Mouse (Mus musculus): ENCODE measurements around the gene Tcl1b5.
"Not testable (repeated sequence)": the region's sequence is repeated elsewhere in the genome, so short reads cannot be mapped to it uniquely, and the experiment has no call there.

Gene Tcl1b5

DNA sequence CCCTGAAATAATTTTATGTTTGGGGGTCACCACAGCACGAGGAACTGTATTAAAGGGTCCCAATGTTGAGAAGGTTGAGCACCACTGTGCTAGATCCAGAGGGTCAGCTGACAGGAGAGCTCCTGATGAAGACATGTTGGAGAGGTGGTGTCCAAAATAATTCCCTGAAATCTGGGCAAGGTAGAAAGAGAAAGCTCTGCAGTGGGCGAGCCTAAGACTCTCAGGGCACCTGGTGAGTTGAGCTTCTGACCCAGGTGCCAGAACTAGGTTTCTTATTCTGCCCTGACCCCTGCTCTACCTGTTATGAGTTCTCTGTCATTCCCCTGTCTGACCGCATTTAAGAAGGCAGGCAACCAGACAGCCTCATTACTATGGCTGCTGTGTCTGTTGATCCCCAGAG, at the start of gene Tcl1b5:
Gene Tcl1b5 (plus strand): TSS at position 301 of the 400 bp plus-strand sequence.
- DNase-seq, result not testable (repeated sequence)

- DNase-seq, result no peak
Measured at GRCm38 (mm10) chr12:105126516-105126915, 49.6 kb upstream of the Tcl1b5 start.

DNA sequence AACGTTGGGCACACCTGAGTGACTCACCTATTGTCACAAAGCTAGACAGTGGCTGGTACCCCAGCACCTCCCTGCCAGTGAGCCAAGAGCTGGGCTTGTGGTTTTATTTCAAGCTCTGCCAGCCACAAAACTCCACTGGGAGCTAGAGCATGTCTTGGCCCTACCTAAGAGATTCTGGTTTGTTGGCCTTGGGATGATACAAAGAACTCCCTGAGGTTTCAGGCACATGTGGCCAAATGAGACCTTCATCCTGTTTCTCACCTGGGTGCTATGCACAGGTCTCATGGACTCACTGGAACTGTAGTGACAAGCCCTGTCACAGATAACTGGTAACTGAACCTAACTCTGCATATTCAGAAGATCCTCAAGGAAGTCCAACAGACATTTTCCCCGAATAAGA, 48.5 kb upstream of the Tcl1b5 start:
- no peak for DNase-seq

DNA sequence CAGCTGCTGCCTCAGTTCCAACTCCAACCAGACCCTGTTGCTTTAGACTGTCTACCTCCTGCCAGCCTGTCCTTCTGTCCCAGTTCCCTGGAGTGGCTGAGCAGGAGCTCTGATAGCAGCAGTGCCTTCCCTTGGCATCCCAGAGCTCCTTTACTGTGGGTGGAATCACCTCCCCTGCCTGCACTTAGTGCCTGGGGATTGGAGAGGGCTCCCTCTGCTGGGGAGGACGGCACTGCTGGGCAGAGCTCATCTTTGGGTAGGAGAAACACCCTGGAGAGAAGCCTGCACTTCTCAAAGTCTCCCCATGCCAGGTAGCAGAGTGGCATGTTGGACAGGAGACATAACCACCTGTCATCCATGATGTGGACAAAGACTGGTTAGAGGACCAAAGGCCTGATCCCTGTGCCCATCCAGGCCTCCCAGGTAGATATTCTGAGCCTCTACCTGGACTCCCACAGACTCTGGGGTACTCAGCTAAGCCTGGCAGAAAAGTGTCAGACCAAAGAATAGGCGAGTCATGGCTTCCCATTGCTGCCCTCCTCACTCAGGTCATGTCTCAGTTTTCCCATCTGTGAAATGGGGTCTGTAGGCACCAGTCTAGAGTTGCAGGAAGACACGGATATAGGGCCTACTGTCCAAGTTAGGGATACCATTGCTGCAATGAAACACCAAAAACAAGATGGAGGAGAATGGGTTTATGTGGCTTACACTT, 46.5 kb upstream of the Tcl1b5 start:
- DNase-seq, result not testable (repeated sequence)

DNA sequence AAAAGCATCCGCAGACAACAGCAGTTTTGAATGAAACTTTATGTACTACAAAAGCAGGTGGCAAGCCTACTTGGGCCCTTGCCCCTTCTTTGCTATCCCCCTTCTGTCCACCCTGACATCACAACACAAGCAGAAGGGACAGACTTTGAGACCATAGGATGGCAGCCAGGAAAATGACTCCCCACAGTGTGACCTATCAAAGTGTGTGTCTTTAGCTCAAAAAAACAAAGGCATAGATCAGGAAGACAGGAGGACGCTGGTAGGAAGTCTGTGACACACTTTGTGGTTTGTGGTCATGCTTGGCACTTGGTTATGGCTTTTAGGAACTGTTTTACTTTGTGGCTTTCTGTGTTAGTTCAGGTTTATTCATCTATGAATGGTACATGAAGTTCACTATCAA, 42.0 kb upstream of the Tcl1b5 start:
- not testable (repeated sequence) for DNase-seq

DNA sequence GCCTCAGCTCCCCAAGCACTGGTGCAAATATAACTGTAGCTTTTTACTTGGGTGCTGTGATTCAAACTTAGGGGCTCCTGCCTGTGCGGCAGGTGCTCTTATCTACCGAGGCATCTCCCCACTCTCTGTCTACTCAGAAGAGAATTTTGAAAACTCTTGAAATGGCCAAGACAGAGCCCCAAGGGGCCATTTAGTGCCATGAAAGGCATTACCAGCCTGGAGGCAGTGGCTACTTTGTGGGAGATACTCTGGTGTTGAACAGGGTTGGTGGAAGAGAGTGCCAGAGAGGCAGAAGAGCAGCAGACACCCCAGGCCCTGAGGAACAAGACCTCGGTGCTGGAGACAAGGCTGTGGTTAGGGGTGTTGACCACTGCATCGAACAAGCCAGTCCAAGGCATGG, 41.3 kb upstream of the Tcl1b5 start:
- DNase-seq, result not testable (repeated sequence)

- not testable (repeated sequence) for DNase-seq
Measured at GRCm38 (mm10) chr12:105137729-105138128, 38.4 kb upstream of the Tcl1b5 start.

- DNase-seq, result no peak
Measured at GRCm38 (mm10) chr12:105143096-105143495, 33.0 kb upstream of the Tcl1b5 start.

DNA sequence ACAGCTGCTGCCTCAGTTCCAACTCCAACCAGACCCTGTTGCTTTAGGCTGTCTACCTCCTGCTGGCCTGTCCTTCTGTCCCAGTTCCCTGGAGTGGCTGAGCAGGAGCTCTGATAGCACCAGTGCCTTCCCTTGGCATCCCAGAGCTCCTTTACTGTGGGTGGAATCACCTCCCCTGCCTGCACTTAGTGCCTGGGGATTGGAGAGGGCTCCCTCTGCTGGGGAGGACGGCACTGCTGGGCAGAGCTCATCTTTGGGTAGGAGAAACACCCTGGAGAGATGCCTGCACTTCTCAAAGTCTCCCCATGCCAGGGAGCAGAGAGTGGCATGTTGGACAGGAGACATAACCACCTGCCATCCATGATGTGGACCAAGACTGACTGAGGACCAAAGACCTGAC, 31.2 kb upstream of the Tcl1b5 start:
- not testable (repeated sequence) for DNase-seq

GRCm38 (mm10) chr12:105145714-105146113, 30.4 kb upstream of the Tcl1b5 start, which contains the start of gene Tcl1b2:
Gene Tcl1b2, plus strand, starts transcription at chr12:105146014.
- no peak for DNase-seq

- DNase-seq, result not testable (repeated sequence)
Measured at GRCm38 (mm10) chr12:105155286-105155685, 20.9 kb upstream of the Tcl1b5 start.

DNA sequence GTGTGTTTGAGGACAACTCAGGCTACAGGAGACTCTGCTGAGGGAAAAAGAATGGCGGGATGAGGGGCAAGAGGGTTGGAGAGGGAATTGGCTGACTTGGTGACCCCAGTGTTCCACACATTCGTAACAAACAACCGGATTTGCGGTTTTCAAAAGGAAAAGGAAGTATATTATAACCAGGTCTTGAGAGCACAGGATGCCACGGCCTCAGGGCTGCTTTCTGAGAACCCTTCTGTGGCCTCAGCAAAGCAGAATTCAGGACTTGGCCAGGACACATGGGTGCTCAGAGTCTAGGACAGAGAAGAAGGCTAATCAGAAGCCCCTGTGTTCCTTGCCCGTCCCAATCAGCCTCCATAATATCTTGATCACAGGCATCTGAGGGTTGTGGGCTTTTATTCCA, 17.3 kb upstream of the Tcl1b5 start:
- no peak for DNase-seq

DNA sequence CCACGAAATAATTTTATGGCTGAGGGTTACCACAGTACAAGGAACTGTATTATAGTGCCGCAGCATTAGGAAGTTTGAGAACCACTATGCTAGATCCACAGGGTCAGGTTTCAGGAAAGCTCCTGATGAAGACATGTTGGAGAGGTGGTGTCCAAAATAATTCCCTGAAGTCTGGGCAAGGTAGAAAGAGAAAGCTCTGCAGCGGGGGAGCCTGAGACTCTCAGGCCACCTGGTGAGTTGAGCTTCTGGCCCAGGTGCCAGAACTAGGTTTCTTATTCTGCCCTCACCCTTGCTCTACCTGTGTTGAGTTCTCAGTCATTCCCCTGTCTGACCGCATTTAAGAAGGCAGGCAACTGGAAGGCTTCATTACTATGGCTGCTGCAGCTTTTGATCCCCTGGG, 16.8 kb upstream of the Tcl1b5 start, which contains the start of gene Tcl1b1:
Gene Tcl1b1 (plus strand): TSS at position 301 of the 400 bp plus-strand sequence.
- no peak for DNase-seq

- DNase-seq, result no peak
Measured at GRCm38 (mm10) chr12:105166734-105167133, 9.4 kb upstream of the Tcl1b5 start.

DNA sequence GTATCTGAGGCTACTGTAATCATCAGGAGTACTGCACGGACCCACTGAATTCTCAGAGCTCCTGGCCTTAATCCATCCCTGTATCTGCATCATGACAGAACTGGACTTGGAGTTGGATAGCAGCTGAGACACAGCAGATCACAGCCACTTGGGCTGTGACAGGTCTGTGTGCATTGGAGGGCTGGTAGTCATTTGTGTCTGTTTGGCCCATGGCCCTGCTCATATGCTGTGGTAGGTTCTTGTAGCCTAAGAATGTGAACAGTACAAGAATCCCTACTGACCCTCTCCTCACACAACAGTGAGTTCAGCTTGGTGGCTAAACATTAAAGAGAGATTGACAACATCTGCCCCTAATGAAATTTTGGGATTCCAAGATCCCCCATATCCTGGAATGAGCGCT, 2.8 kb upstream of the Tcl1b5 start:
- DNase-seq, result no peak

- peak; percentile 9 to 57 for DNase-seq
Measured at GRCm38 (mm10) chr12:105174318-105174717, 1.8 kb upstream of the Tcl1b5 start.

DNA sequence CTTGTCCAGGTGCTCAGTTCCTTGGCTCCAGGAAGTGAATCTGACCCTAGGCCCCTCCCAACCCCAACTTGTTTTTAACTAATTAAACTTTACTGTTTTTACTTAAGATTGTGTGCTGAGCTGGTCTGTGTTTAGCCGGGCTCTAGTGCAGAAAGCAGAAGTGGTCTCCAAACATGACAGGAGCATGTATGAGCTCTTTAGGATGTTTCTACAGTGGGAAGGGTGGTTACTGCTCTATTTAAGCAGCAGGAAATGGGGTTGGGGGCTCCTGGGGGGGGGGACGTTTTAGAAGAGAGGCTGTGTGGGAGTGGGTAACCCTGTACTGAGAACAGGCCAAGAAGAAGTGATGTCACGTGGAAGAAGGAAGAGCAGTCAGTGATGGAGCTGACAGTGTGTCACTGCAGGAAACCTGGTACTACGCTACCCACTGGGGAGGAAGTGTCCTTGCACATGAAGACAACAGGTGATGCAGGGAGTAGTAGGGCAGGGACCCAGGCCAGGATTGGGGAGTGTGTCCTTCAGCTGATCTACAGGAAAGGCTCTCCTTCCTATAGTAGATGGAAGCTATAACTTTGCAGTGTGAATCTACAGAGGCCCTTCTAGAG, 5.0 kb downstream of the Tcl1b5 start:
- DNase-seq, result not testable (repeated sequence)

GRCm38 (mm10) chr12:105188980-105189379, 12.8 kb downstream of the Tcl1b5 start:
- DNase-seq, result not testable (repeated sequence)

- not testable (repeated sequence) for DNase-seq
Measured at GRCm38 (mm10) chr12:105190743-105191142, 14.6 kb downstream of the Tcl1b5 start, which contains the start of gene Tcl1b3. Gene Tcl1b3, plus strand, starts transcription at chr12:105191043.

DNA sequence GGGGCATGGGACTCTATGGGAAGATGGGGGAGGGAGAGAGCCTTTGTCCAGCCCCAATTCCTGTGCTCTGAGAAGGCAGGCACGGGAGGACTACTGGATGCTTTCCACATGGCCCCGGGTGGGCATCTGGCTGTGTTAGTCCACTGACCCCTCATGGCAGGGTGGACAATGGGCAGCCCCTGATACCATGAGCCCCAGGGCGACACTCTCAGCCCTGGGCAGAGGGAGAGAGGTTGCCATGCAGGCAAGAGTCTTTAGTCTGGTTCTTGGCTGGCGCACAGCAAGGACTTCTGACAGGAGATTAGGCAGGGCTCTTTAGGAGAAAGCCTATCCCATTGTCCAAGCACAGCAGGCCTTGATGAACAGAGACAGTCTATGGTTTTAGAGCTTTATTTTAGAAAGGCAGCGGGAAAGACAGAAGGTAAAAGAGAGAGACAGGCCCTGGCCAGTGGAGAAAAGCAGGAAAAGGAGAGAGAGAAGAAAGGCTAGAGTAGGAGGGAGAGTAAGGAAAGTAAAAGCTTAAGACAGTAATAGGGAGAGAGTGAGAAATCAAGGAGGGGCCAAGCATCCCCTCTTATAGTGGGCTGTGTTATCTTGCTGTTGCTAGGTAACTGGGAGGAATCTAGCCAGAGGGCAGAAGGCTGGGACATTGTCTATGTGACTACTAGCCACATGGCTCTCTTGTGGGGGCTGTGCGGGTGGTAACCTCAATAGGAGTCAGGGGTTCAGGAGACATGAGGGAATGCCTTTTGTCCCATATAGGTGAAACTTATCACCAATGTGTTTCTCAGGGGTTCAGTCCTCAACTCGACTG, 23.7 kb downstream of the Tcl1b5 start:
- not testable (repeated sequence) for DNase-seq

DNA sequence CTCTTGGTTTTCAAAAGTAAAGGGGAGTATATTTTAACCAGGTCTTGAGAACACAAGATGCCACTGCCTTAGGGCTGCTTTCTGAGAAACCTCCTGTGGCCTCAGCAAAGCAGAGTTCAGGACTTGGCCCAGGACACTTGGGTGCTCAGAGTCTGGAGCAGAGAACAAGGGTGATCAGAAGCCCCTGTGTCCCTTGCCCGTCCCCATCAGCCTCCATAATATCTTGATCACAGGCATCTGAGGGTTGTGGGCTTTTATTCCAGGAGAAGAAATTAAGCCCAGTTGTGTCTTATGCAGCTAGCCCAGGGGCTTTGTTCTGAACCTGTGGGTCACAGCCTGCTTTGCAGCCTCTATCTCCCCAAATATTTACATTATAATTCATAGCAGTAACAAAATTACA, 25.5 kb downstream of the Tcl1b5 start, which contains the start of gene Tcl1b4:
Gene Tcl1b4 (plus strand): TSS at position 301 of the 400 bp plus-strand sequence.
- not testable (repeated sequence) for DNase-seq

DNA sequence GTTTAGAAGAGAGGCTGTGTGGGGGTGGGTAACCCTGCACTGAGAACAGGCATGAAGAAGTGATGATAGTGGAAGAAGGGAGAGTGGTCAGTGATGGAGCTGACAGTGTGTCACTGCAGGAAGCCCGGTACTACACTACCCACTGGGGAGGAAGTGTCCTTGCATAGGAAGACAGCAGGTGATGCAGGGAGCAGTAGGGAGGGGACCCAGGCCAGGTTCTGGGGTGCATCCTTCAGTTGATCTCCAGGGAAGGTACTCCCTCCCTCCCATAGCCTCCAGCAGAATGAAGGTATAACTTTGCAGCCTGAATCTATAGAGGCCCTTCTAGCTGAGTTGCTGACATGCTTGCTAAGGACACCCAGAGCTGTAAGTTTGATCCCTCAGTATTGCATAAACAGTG, 30.9 kb downstream of the Tcl1b5 start:
- DNase-seq, result no peak

DNA sequence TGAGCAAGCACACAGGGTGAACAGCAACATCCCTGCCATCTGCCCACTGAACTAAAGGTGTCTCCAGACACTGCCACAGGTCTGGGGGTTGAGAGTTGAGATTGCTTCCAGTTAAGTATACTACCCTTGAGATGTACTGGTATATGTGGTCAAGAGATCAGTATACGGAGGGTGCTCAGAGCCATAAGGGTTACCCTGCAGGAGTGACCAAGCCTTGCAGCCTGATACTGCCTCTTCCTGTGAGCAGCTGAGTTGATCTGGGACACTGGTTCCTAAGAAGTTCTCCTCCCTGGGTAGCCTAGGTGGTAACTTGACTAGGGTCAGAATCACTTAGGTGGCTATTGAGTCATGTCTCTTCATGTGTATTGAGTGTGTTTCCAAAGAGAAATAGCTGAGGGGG, 32.3 kb downstream of the Tcl1b5 start:
- no peak for DNase-seq
